Mouse (Mus musculus): ENCODE results near the gene Tmbim4. TPM values are rescaled to one million over a fixed set of nuclear protein-coding genes. Genes with fewer than 3 reads are reported as not detected.

Gene Tmbim4
- 10 to 100 TPM; 63.8 to 67.3 TPM for total RNA-seq (2021)
- long read RNA-seq, experiment 1, transcript Tmbim4-201 (7 exons, 904 nt) = major isoform, 104 of 113 reads
- long read RNA-seq, experiment 1, partial matches to known transcripts = 0 of 113 reads
- long read RNA-seq, experiment 1, other reads (novel, unspliced or antisense) = 8 of 113 reads
- long read RNA-seq, experiment 2, transcript Tmbim4-201 (7 exons, 904 nt) = major isoform, 141 of 155 reads
- long read RNA-seq, experiment 2, partial matches to known transcripts = 5 of 155 reads
- long read RNA-seq, experiment 2, other reads (novel, unspliced or antisense) = 9 of 155 reads

DNA sequence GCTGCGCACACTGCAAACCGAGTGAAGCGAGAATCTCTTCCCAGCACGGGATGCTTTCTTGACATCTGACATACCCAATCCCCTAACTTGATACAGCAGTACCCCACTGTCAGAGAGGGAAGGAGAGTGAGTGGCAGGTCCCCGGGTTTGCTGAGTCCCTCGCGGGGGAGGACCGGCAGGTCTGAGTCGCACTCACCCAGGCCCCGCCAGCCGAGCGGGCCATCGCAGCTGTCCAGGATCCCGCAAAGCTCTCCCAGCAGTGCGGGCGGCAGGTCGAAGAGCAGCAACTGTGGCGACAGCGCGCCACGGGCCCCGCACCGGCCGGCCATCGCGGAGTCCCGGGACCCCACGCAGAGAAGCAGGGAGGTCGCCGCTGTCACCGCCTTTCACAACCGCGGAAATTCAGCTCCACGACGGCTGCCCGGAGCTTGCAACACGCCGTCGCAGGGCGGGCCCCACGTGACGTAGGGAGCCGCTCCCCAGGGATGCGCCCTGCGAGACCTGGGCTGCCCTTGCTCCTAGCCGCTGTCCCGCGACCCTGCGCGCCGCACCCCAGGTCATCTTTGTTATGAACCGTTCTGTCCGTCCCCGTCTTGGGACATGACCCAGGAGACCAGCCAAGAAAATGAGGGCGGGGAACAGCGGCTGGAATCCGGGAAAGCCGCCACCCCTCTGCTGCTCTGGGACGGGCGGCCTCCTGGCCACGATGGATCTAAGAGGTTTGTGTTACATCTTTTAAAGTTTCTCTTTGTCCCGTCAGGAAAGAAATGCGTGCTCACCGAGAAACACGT, at the start of gene Tmbim4:
TSS of gene Tmbim4 (plus strand) at position 460 of the 791 bp plus-strand sequence.
- intact Hi-C loops (cut with DNase I) = no loop called here
- DNase-seq = peak; percentile 80 to 84

DNA sequence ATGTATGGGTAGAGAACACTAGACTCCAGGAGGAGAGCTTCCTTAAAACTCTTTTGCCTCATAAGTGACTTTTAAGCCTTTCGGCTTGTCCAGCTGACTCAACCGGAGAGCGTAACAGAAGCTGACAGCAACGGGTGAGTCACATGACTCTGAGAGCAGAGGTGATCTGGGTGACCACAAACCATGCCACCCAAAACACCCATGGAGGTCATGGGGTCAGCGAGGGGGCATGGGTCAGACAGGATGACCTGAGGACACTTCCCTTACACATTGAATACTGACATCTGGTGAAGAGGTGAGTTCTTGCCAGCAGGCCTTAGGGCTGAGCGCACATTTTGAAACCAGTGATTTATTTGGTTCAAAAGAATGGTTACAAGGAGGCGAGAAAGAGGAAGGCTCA, 49.7 kb upstream of the Tmbim4 start:
- DNase-seq = no peak
- intact Hi-C loops (cut with DNase I) = no loop called here

DNA sequence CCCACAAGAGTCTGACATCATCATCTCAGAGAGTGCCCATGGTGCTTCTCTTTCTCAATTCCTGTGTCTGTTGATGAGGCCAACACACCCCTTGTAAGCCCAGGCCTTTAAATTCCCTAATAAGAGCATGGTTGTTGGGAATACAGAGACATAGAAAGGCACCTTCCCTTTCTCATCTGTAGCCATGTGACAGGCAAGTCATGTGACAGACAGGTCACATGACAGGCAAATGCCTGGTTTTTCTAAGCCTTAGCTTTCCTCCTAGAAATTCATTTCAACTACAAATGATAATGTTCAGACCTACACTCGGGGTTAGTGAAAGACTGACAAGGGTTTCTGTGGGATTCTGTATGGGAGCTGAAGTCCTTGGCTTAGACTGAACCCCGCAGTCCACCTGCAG, 47.5 kb upstream of the Tmbim4 start:
- intact Hi-C loops (cut with DNase I) = no loop called here

DNA sequence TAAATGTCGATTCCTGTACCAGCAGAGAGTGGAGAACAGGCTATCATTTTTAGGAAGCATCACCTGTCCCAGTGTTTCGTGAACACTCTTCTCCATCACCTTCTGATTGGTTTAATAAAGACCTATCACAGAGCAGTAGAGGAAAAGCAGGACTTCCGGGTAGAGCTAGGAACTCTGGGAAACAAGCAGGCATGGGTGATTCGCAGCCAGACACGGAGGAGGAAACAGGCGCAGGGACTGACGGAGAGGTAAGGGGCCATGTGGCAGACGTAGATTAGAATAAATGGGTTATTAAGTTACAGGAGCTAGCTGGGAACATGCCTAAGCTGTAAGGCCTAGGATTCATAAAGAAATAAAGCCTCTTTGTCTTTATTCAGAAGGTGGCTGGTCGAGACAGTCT, 40.9 kb upstream of the Tmbim4 start:
- intact Hi-C loops (cut with DNase I) = no loop called here
- no peak for DNase-seq

More for the DNA sequence above, 47.5 kb upstream of the Tmbim4 start:
- DNase-seq = no peak

DNA sequence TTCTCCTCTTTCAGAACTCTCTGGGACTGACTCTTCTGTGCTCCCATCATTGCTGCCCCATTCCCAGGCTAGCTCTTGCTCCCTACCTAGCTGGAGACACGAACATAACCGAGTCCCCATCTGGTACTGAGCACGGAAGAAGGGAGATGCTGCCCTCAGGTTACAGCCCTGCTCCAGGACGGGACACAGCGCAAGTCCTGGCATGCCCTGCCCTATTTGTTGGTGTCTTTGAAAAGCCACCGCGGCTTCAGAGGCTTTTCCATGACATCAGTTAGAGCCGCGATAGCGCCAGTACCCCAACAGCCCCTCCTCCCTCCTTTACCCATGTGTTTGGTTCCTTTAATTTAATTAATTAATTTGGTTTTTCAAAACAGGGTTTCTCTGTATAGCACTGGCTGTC, 38.5 kb upstream of the Tmbim4 start:
- intact Hi-C loops (cut with DNase I) = no loop called here
- no peak for DNase-seq

DNA sequence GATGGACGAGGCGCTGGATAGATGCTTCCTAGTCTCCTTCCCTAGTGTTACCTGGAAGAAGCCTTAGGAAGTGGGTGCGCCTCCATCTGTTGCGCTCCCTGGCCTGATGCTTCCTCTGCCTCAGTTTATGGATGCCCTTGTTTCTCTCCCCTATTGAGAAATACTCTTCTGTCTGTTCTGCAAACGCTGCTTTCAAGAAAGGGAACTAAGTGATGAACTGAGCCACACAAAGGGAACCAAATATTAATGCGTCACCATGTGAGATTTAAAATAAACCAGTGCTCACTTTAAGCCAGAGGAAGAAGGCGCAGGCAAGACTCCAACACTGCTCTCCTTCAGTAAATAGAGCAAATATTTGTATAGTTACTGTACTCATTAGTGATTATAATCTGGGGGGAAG, 37.9 kb upstream of the Tmbim4 start:
- DNase-seq = no peak
- intact Hi-C loops (cut with DNase I) = no loop called here

DNA sequence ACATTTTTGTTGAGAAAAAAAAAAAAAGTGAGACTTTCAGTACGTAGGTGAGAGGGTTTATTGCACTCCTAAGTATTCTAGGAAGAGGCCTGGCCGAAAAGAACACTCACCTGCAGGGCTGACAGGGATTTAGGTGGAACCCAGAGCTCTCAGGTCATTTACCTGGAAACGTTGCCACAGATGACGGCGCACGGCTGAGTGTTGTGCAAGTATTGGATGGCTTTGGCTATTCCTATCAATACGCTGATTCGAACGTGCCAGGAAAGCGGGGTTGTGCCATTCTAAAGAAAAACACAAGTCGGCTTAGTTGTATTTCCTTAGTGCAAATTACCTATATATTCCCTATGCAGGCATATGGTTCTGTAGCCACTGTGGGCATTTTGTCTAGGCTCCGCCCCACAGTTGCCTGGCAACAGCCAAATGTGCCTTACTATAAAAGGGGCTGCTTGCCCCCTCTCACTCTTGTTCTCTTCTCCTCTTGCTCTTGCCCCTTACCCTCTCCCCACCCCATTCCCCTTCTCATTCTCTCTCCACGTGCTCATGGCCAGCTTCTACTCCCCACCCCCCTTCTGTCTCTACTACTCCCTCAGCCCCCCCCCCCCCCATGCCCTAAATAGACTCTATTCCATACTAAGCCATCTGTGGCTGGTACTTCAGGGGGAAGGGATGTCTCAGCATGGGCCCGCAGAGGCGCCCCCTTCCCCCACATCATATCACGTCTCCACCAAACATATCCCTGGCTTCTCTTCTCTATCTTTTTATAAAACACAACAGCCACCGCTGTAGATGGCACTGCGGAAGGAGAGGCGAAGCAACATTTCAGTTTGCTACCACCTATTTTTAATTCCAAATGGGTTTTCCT, 36.2 kb upstream of the Tmbim4 start:
- no peak for DNase-seq
- intact Hi-C loops (cut with DNase I) = no loop called here

DNA sequence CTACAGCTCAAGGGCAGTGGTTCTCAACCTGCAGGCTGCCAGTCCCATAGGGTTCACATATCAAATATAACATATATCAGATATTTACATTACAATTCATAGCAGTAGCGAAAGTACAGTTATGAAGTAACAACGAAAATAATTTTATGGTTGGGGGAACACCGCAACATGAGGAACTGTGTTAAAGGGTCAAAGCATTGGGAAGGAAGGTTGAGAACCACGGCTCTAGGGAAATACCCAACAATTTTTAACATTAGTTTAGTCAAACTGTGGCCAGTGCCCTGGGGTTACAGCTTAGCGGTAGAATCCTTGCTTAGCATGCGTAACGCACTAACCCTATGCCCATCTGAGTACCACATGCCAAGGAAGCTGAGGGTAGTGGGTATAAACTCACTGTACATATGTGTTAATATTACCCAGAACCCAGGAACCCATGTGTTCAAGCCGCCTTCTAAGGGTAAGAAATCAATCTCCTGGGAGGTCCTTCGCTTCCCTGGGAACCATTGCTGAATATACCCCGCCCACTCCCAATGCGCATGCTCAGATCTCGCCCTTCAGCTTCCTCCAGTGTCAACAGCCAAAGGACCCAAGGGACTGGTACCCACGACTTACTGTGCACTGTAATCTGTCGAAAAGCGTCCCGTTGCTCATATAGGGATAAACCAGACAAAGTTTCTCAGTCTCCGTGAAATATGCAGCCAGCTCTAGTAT, 35.4 kb upstream of the Tmbim4 start:
- intact Hi-C loops (cut with DNase I) = no loop called here
- DNase-seq = no peak

DNA sequence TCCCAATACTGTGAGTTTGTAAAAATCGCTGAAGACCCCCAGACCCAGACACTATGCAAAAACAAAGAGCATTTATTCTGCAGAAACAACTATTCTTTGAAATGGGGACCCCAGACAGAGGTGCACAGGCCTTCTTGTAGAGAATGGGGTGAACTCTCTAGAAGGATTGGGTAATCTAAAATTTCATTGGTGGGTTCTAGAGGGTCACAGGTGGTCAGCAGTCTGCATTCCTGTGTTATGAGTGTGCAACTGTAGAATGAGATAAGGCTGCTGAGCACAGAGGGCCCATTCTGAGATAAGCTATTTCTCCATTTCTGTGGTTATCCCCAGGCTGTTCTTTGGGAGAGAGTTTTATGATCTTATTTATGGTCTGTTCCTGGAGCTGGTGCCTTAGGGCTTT, 33.3 kb upstream of the Tmbim4 start:
- intact Hi-C loops (cut with DNase I) = no loop called here
- DNase-seq = no peak

DNA sequence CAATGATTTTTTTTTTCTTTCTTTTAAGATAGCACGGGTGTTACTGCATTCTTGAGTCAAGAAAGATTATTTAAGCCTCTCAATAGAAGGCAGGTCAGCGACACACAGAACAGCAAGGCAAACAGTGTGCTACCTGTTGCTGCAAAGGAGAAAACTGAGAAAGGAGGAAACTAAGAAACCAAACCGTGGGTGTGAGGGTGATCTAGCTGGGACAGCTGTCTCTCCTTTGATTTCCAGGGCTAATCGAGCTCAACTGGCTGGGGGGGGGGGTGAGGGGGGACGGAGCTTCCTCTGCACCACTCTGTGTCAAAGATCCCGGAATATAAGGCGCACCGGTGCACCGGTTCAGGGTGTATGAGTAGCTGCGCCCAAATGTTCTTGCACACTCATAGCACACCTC, 32.3 kb upstream of the Tmbim4 start:
- intact Hi-C loops (cut with DNase I) = no loop called here
- no peak for DNase-seq

DNA sequence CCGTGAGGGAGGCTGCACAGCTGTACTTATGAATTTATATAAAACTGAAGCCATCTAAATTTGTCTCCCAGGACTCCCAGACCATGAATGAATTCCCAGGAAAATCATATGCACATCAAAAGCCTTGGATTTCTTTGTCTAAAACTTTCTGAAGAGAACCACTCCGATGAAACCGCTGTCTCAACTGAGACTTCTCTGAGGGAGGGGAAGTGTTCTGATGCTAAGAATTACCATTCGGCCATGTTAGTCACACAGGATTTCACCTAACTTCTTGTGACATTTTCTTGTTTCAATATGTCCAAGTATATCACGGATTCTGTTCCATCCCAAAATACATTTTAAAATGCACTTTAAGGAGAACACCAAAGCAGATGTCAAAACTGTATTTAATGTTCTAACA, 31.5 kb upstream of the Tmbim4 start:
- intact Hi-C loops (cut with DNase I) = no loop called here
- no peak for DNase-seq

DNA sequence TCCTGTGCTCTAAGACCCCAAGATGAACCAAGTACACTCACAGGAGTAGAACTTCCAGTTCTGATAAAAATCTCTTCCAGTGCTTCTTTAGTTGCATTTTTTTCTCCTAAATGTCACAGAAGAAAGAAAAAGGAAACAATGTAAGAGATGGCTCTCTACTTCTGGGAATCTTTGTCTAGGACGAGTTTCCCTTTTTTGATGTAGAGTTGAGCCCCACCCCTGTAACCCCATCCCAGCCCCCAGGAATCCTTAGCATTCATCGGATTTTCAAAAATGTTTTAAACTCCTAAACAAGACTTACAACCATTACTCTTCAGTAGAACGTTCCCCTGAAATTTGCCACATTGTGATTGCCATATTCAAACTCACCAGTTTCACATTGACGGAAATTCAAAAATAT, 31.1 kb upstream of the Tmbim4 start:
- DNase-seq = no peak
- intact Hi-C loops (cut with DNase I) = no loop called here

DNA sequence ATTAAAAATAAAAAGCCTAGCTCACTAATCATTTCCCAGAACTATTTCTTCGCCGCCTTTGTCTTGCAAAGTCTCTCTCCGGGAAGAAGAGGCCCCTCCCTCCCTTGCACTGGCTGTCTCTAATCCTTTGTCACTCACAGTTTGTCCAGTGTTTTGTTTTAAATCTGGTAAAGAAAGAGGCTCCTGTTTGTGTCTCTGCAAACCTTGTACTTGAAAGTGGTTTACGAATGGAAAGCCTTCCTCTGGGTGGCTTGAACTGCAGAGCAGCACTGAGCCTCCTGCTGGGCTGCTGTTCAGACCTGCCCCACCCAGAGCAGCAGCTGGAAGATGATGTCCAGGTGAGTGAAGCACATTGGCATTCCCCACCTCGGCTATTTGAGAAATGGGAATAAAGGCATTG, 30.1 kb upstream of the Tmbim4 start:
- DNase-seq = no peak
- intact Hi-C loops (cut with DNase I) = no loop called here

DNA sequence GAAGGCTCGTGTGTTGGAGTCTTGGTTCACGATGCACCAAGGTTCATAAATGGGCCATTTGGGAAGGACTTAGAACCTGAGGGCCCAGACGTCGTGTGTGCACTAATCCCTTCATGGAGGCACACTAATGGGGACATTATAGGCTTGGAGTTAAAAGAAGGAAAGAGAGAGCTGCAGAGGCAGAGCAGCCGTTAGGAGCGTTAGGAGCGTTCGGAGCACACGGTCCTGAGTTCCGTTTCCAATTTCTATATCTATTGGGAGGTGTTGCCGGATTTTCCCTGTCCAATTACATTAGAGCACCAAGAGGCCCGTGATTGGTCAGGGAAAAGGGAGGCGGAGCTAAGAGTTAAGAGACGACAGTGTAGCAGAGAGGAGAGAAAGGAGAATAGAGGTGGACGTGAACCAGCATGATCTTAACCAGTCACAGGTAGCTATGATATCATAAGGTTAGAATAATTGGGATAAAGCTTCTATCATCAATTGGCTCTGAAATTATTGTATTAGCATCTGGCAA, 27.1 kb upstream of the Tmbim4 start:
- DNase-seq = no peak
- intact Hi-C loops (cut with DNase I) = no loop called here

DNA sequence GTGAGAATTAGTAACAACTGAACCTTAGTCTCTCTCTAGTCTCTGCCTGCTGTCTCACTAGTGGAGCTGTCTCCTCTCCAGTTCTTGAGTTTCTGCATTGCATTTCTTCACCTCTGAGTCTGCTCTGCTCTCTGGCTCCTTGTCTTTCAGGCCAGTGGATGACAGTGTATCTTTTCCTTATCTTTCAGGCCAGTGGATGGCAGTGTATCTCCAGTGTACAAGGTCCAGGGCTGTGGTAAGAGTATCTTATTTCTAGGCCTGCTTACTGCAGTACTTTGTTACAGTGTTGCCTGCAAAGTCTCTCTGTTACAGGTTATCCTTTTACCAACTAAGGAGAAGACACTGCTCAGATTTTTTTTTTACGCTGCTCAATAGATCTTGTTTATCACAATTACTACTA, 18.5 kb upstream of the Tmbim4 start:
- no peak for DNase-seq
- intact Hi-C loops (cut with DNase I) = no loop called here

DNA sequence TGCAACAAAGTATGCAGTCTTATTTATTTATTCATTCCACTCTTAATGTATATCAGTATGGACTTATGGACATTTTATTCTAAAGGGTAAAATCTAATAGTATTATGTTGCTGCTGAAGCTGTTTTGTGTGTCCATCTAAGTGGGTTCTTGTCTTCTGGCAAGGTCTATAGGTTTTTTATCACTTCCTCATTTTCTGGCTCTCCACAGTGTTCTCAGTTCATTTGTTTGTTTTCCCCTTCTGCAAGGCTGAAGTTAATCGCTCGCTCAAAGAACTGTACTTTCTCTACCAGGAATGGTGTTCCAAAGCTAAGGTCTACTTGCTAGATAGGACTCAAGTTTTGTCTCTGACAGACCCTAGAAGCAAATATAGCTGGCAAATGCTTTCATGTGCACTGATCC, 18.0 kb upstream of the Tmbim4 start:
- DNase-seq = no peak
- intact Hi-C loops (cut with DNase I) = no loop called here

DNA sequence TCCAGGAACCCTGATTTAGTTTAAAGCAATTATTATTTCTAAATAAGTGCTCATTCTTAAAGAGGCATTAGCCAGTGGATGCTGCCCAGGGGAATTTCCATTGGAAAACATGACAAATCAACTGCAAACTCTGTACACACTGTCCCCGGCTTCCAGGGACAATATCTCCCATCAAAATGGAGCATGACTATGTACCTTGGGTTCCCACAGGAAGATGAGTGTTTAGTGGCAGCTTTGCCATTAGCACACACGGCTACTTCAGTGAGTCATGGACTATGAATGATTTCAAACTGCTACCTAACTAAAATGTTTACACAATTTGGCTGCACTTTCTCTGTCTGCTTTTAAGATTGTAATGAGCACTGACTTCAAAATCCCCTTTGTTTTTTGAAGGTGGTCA, 12.9 kb upstream of the Tmbim4 start:
- no peak for DNase-seq
- intact Hi-C loops (cut with DNase I) = no loop called here

DNA sequence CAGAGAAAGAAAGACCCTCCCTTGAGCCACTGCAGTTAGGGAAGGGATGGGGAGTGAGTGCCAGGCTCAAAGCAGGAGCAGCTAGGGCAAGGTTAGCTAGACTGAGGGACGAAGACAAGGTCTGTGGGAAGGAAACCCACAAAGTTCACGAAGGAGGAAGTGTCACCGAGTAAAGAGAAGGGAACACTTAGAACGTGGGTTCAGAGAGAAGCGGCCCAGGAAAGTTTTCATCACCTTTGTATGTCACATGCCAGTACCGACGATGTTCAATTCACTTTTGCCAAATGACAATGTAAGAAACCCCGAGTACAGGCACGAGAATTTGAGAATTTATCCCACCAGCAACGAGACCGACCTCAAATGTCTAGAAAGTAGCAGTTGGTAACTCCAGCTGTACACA, 12.1 kb upstream of the Tmbim4 start:
- intact Hi-C loops (cut with DNase I) = no loop called here
- DNase-seq = no peak

DNA sequence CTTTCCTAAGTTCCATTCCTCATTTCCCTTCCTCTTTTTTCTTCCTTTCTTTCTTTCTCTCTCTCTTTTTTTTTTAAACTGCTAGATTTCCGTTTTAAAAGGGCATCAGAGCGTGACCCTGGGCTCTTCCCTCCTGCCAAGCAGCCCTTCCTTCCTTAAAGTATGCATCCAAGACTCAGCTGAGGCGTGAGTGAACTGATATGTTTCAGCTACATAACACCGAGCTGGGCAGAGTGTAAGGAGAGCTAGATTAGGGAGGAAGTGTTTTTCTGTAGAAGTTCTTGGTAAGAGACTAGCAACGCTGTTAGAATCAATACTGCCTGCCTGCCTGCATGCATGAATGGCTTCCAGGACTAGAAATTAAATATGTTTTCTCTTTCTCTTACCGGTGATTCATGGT, 11.6 kb upstream of the Tmbim4 start:
- intact Hi-C loops (cut with DNase I) = no loop called here
- DNase-seq = no peak

DNA sequence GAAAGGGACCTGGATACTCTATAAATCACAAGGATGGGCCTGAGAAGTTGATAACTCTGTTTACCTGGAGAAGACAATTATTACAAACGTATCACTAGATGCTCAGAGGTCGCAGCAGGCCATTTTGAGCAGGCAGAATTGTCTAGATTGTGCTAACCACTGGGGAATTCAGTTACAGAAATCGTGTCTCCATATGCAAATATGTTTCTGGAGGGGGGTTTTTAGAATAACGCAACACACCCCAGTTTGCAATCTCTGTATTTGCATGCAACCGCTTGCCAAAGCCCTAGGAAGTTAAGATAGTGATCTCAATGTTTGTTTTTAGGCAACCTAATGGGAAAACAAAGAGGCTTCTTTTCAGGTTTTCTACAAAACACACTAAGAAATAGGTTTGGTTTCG, 10.2 kb upstream of the Tmbim4 start:
- no peak for DNase-seq
- intact Hi-C loops (cut with DNase I) = no loop called here

DNA sequence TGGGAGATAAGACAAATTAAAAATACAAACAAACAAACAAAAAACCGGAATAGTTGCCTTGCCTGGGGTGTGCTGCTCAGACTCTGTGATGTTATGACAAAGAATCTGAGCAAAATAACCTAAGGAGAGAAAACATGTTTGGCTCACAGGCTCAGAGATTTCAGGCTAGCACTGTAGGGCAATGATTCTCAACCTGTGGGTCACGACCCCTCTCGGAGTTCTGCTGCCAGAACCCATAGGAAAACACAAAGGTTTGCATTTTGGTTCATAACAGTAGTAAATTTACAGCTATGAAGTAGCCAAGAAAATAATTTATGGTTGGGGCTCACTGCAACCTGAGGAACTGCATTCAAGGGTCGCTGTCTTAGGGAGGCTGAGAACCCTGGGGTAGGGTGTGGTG, 9.1 kb upstream of the Tmbim4 start:
- intact Hi-C loops (cut with DNase I) = no loop called here

More for the DNA sequence above, 9.1 kb upstream of the Tmbim4 start:
- no peak for DNase-seq

Measured in gastrocnemius, postnatal 36 days (tissue).